Mouse (Mus musculus): Measurements from ENCODE around the gene Fam32a. TPM values are rescaled to one million over a fixed set of nuclear protein-coding genes. Genes with fewer than 3 reads are reported as not detected.

The Fam32a gene
- polyA plus RNA-seq (2012; rRNA removed) = 69.6 and 79.2 TPM in 2 replicates

- H3K27ac ChIP-seq (ENCODE audit: insufficient read depth, low read length) = 0 out of 2 replicates have a peak within 1 kb of the TSS, but pooled peaks have one; percentile 16
- TF ChIP-seq POLR2A (IDR thresholded peaks at IDR 0.05; ENCODE audit: extremely low read depth, insufficient read depth, low read length) (peak; percentile 57; the same call in 1 of the 2 replicates), CTCF (IDR thresholded peaks at IDR 0.05; ENCODE audit: extremely low read depth, insufficient read depth, low read length) (no peak)
- peak within 1 kb of the TSS; percentile 89 for H3K4me3 ChIP-seq (ENCODE audit: insufficient read depth, low read length)
- H3K4me1 ChIP-seq (ENCODE audit: control insufficient read depth, insufficient read depth, low read length) = peaks cover 7% of the 10 kb centered on the region
These were observed at the start of gene Fam32a for GRCm38 (mm10) chr8:72219541-72220363. Gene Fam32a (plus strand): TSS chr8:72219730.

GRCm38 (mm10) chr8:72177346-72177925 lies 42.1 kb upstream of the Fam32a start:
- Histone ChIP-seq H3K4me3 (ENCODE audit: insufficient read depth, low read length) (no peak overlapping the region), H3K27ac (ENCODE audit: insufficient read depth, low read length) (no peak overlapping the region), H3K4me1 (ENCODE audit: control insufficient read depth, insufficient read depth, low read length) (no peaks in the 10 kb centered on the region)
- TF ChIP-seq CTCF (IDR thresholded peaks at IDR 0.05; ENCODE audit: extremely low read depth, insufficient read depth, low read length) (peak; percentile 88), POLR2A (IDR thresholded peaks at IDR 0.05; ENCODE audit: extremely low read depth, insufficient read depth, low read length) (no peak)

- Histone ChIP-seq H3K4me3 (ENCODE audit: insufficient read depth, low read length) (no peak overlapping the region), H3K4me1 (ENCODE audit: control insufficient read depth, insufficient read depth, low read length) (no peaks in the 10 kb centered on the region), H3K27ac (ENCODE audit: insufficient read depth, low read length) (no peak overlapping the region)
- TF ChIP-seq POLR2A (IDR thresholded peaks at IDR 0.05; ENCODE audit: extremely low read depth, insufficient read depth, low read length) = no peak
- no peak for TF ChIP-seq CTCF (IDR thresholded peaks at IDR 0.05; ENCODE audit: extremely low read depth, insufficient read depth, low read length)
These were observed 35.9 kb upstream of the Fam32a start for GRCm38 (mm10) chr8:72183554-72184202.

DNA sequence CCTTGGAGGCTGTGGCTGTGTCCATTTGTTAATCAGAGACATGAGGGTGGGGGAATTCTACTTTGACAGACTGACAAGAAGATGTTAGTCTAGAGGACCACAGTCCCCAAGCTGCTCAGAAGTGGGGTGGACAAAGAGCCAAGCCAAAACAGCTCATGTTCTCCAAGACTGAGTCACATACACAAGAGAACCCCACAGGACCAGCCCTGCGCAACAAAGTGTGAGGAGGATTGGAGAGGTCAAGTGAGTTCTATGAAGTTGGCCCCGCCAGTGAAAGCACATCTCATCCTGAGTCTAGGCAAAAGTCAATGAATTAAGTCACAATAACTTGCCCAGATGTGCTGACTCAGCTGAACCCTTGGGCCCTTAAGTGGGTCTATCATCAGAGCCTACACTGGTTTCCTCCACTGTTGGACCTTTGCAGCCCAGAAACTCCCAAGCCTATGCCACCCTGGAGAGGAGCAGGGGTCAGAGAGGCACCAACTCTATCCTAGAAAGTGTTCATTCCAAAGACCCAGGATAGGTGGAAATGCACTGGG lies 31.7 kb upstream of the Fam32a start:
- H3K4me1 ChIP-seq (ENCODE audit: control insufficient read depth, insufficient read depth, low read length) = no peaks in the 10 kb centered on the region
- no peak for TF ChIP-seq CTCF (IDR thresholded peaks at IDR 0.05; ENCODE audit: extremely low read depth, insufficient read depth, low read length)
- TF ChIP-seq POLR2A (IDR thresholded peaks at IDR 0.05; ENCODE audit: extremely low read depth, insufficient read depth, low read length) = no peak
- no peak overlapping the region for H3K4me3 ChIP-seq (ENCODE audit: insufficient read depth, low read length)
- H3K27ac ChIP-seq (ENCODE audit: insufficient read depth, low read length) = no peak overlapping the region

GRCm38 (mm10) chr8:72189417-72190214 lies 29.9 kb upstream of the Fam32a start, which contains the start of gene Hsh2d:
Gene Hsh2d (plus strand): TSS chr8:72189638.
- Histone ChIP-seq H3K27ac (ENCODE audit: insufficient read depth, low read length) (no peak within 1 kb of the TSS), H3K4me3 (ENCODE audit: insufficient read depth, low read length) (no peak within 1 kb of the TSS), H3K4me1 (ENCODE audit: control insufficient read depth, insufficient read depth, low read length) (no peaks in the 10 kb centered on the region)
- no peak for TF ChIP-seq POLR2A (IDR thresholded peaks at IDR 0.05; ENCODE audit: extremely low read depth, insufficient read depth, low read length)
- no peak for TF ChIP-seq CTCF (IDR thresholded peaks at IDR 0.05; ENCODE audit: extremely low read depth, insufficient read depth, low read length)

DNA sequence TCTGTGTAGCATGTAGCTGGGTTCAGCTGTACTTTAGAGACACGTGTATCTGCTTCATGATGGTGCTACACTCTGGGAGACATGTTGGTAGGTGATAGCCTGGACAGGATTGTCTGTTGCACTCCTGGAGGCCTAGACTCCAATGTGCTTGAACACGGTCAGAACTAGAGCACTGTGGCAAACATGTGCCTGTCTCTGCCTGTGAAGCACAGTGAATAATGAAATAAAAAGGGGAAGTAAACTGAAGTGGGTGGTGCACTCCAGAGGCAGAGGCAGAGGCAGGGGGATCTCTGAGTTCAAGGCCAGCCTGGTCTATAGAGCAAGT lies 29.4 kb upstream of the Fam32a start:
- TF ChIP-seq CTCF (IDR thresholded peaks at IDR 0.05; ENCODE audit: extremely low read depth, insufficient read depth, low read length) (no peak), POLR2A (IDR thresholded peaks at IDR 0.05; ENCODE audit: extremely low read depth, insufficient read depth, low read length) (no peak)
- Histone ChIP-seq H3K27ac (ENCODE audit: insufficient read depth, low read length) (no peak overlapping the region), H3K4me3 (ENCODE audit: insufficient read depth, low read length) (no peak overlapping the region), H3K4me1 (ENCODE audit: control insufficient read depth, insufficient read depth, low read length) (no peaks in the 10 kb centered on the region)

DNA sequence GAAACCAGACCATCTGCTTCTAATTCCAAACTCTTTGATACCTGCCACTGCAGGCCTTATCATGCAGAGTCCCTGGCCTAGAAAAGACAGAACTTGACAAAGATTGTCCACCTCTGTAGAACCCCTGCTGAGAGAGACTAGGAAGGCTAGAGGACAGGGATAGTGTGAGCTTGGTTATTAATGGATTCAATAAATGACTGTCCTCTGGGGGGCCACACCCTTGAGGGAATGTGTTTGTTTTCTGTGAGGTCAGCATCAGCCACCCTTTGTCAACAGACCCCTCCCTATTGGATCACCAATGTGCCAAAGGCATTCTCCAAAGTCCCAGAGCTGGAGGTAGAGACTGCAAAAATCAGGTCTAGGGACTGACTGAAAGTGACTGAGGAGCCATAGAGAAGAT lies 27.5 kb upstream of the Fam32a start:
- TF ChIP-seq POLR2A (IDR thresholded peaks at IDR 0.05; ENCODE audit: extremely low read depth, insufficient read depth, low read length) = no peak
- no peak for TF ChIP-seq CTCF (IDR thresholded peaks at IDR 0.05; ENCODE audit: extremely low read depth, insufficient read depth, low read length)
- no peak overlapping the region for H3K27ac ChIP-seq (ENCODE audit: insufficient read depth, low read length)
- H3K4me1 ChIP-seq (ENCODE audit: control insufficient read depth, insufficient read depth, low read length) = no peaks in the 10 kb centered on the region
- H3K4me3 ChIP-seq (ENCODE audit: insufficient read depth, low read length) = no peak overlapping the region

GRCm38 (mm10) chr8:72197997-72198396 lies 21.5 kb upstream of the Fam32a start:
- Histone ChIP-seq H3K27ac (ENCODE audit: insufficient read depth, low read length) (no peak overlapping the region), H3K4me1 (ENCODE audit: control insufficient read depth, insufficient read depth, low read length) (no peaks in the 10 kb centered on the region), H3K4me3 (ENCODE audit: insufficient read depth, low read length) (no peak overlapping the region)
- no peak for TF ChIP-seq CTCF (IDR thresholded peaks at IDR 0.05; ENCODE audit: extremely low read depth, insufficient read depth, low read length)
- no peak for TF ChIP-seq POLR2A (IDR thresholded peaks at IDR 0.05; ENCODE audit: extremely low read depth, insufficient read depth, low read length)

DNA sequence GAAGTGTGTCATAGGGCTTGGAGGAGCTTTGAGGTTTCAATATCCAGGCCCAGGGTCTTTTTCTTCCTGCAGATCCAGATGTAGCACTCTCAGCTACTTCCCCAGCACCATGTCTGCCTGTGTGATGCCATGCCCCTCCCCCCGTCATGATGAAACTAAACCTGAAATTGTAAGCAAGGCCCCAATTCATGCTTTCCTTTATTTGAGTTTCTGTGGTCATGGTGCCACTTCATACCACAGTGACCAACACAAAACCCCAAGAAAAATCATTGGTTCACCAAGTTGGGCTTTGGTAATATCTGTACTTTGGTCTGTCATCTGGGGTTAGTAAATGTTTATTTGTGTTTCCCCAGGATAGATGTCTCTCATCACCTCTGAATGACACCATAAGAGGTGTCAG lies 10.9 kb upstream of the Fam32a start:
- Histone ChIP-seq H3K4me1 (ENCODE audit: control insufficient read depth, insufficient read depth, low read length) (no peaks in the 10 kb centered on the region), H3K27ac (ENCODE audit: insufficient read depth, low read length) (no peak overlapping the region), H3K4me3 (ENCODE audit: insufficient read depth, low read length) (no peak overlapping the region)
- TF ChIP-seq POLR2A (IDR thresholded peaks at IDR 0.05; ENCODE audit: extremely low read depth, insufficient read depth, low read length) = no peak
